Mouse (Mus musculus): Measurements from ENCODE around the gene Pus3. TPM values are rescaled to one million over a fixed set of nuclear protein-coding genes. Genes with fewer than 3 reads are reported as not detected.
A peak's percentile ranks its signal among the peaks of the same experiment; 100 is the strongest.

Pus3 gene
- polyA plus RNA-seq, 1 experiment from 2014 or later: 14.4 TPM

- no peaks in the 10 kb centered on the region for H3K27me3 ChIP-seq (ENCODE audit: control insufficient read depth, insufficient read depth, low read length)
- 31% methylated on average over 5 of the region's 5 CpGs for WGBS
- peaks cover 63% of the 10 kb centered on the region for H3K36me3 ChIP-seq (ENCODE audit: control insufficient read depth, insufficient read depth, low read length)
- no peak overlapping the region; a peak in 1 of 4 replicates for H3K4me3 ChIP-seq (ENCODE audit: control insufficient read depth in 1 of 2, insufficient read depth in 1 of 2, low read depth in 1 of 2, low read length in 2 of 2)
- peak; percentile 66; the same call in 1 of the 2 replicates for ATAC-seq (ENCODE audit: insufficient number of reproducible peaks, insufficient read depth, low FRiP score, low read depth)
- H3K9me3 ChIP-seq (ENCODE audit: control insufficient read depth, low read length): no peaks in the 10 kb centered on the region
- peaks cover 0 to 25% of the 10 kb centered on the region in 2 experiments; a peak in 3 of 4 replicates for H3K4me1 ChIP-seq (ENCODE audit: control insufficient read depth in 2 of 2, insufficient read depth in 2 of 2, low read length in 2 of 2)
- H3K4me2 ChIP-seq (ENCODE audit: low read length): peak overlapping the region; percentile 43
- peak overlapping the region; percentile 45; the same call in 1 of the 2 replicates for H3K9ac ChIP-seq (ENCODE audit: low read length)
- H3K27ac ChIP-seq (replicated peaks in 1 of 2; ENCODE audit: control insufficient read depth in 1 of 2, insufficient read depth in 1 of 2, low read depth in 2 of 2, low read length in 2 of 2): peak overlapping the region; percentile 88 to 92
These were observed 6.3 kb downstream of the Pus3 start for GRCm38 (mm10) chr9:35564536-35565240.

GRCm38 (mm10) chr9:35567995-35568394 is 9.6 kb downstream of the Pus3 start:
- no peak overlapping the region for H3K4me2 ChIP-seq (ENCODE audit: low read length)
- WGBS: 81% methylated on average over 3 of the region's 3 CpGs
- H3K27ac ChIP-seq (replicated peaks in 1 of 2; ENCODE audit: control insufficient read depth in 1 of 2, insufficient read depth in 1 of 2, low read depth in 2 of 2, low read length in 2 of 2): no peak overlapping the region
- H3K36me3 ChIP-seq (ENCODE audit: control insufficient read depth, insufficient read depth, low read length): peaks cover 42% of the 10 kb centered on the region
- ATAC-seq (ENCODE audit: insufficient number of reproducible peaks, insufficient read depth, low FRiP score, low read depth): no peak
- no peak overlapping the region for H3K4me3 ChIP-seq (ENCODE audit: control insufficient read depth in 1 of 2, insufficient read depth in 1 of 2, low read depth in 1 of 2, low read length in 2 of 2)
- H3K9ac ChIP-seq (ENCODE audit: low read length): no peak overlapping the region
- H3K4me1 ChIP-seq (ENCODE audit: control insufficient read depth in 2 of 2, insufficient read depth in 2 of 2, low read length in 2 of 2): peaks cover 0 to 19% of the 10 kb centered on the region in 2 experiments; a peak in 2 of 4 replicates
- no peaks in the 10 kb centered on the region for H3K9me3 ChIP-seq (ENCODE audit: control insufficient read depth, low read length)
- H3K27me3 ChIP-seq (ENCODE audit: control insufficient read depth, insufficient read depth, low read length): no peaks in the 10 kb centered on the region

GRCm38 (mm10) chr9:35569571-35570534 is 11.5 kb downstream of the Pus3 start, which contains the start of the genes Pate2 and Hyls1:
Gene Pate2, plus strand, starts transcription at chr9:35570284.
Gene Hyls1, minus strand, starts transcription at chr9:35570398.
- Histone ChIP-seq H3K4me2 (ENCODE audit: low read length) (peak within 1 kb of the TSS; percentile 82), H3K36me3 (ENCODE audit: control insufficient read depth, insufficient read depth, low read length) (peaks cover 35% of the 10 kb centered on the region), H3K4me3 (ENCODE audit: control insufficient read depth in 1 of 2, insufficient read depth in 1 of 2, low read depth in 1 of 2, low read length in 2 of 2) (peak within 1 kb of the TSS; percentile 67 to 95), H3K27ac (replicated peaks in 1 of 2; ENCODE audit: control insufficient read depth in 1 of 2, insufficient read depth in 1 of 2, low read depth in 2 of 2, low read length in 2 of 2) (peak within 1 kb of the TSS; percentile 92 to 96), H3K27me3 (ENCODE audit: control insufficient read depth, insufficient read depth, low read length) (peaks cover 11% of the 10 kb centered on the region), H3K9me3 (ENCODE audit: control insufficient read depth, low read length) (no peaks in the 10 kb centered on the region), H3K9ac (ENCODE audit: low read length) (peak within 1 kb of the TSS; percentile 81), H3K4me1 (ENCODE audit: control insufficient read depth in 2 of 2, insufficient read depth in 2 of 2, low read length in 2 of 2) (peaks cover 4 to 19% of the 10 kb centered on the region in 2 experiments; a peak in 3 of 4 replicates)
- ATAC-seq (ENCODE audit: insufficient number of reproducible peaks, insufficient read depth, low FRiP score, low read depth): peak; percentile 95
- under 1% methylated on average over 86 of the region's 86 CpGs for WGBS

- WGBS: 10% methylated on average over 5 of the region's 5 CpGs
- peak overlapping the region in 1 of 2 experiments; percentile 92; a peak in 1 of 4 replicates for H3K27ac ChIP-seq (replicated peaks in 1 of 2; ENCODE audit: control insufficient read depth in 1 of 2, insufficient read depth in 1 of 2, low read depth in 2 of 2, low read length in 2 of 2)
- peaks cover 4 to 12% of the 10 kb centered on the region in 2 experiments; a peak in 2 of 4 replicates for H3K4me1 ChIP-seq (ENCODE audit: control insufficient read depth in 2 of 2, insufficient read depth in 2 of 2, low read length in 2 of 2)
These were observed 12.3 kb downstream of the Pus3 start for GRCm38 (mm10) chr9:35570663-35571062.

GRCm38 (mm10) chr9:35574416-35574815 is 16.0 kb downstream of the Pus3 start:
- Histone ChIP-seq H3K4me2 (ENCODE audit: low read length) (peak overlapping the region; percentile 68), H3K4me3 (ENCODE audit: control insufficient read depth in 1 of 2, insufficient read depth in 1 of 2, low read depth in 1 of 2, low read length in 2 of 2) (peak overlapping the region; percentile 32 to 38), H3K9ac (ENCODE audit: low read length) (peak overlapping the region; percentile 39; the same call in 1 of the 2 replicates), H3K27me3 (ENCODE audit: control insufficient read depth, insufficient read depth, low read length) (peaks cover 11% of the 10 kb centered on the region), H3K36me3 (ENCODE audit: control insufficient read depth, insufficient read depth, low read length) (no peaks in the 10 kb centered on the region), H3K27ac (replicated peaks in 1 of 2; ENCODE audit: control insufficient read depth in 1 of 2, insufficient read depth in 1 of 2, low read depth in 2 of 2, low read length in 2 of 2) (no peak overlapping the region), H3K9me3 (ENCODE audit: control insufficient read depth, low read length) (no peaks in the 10 kb centered on the region), H3K4me1 (ENCODE audit: control insufficient read depth in 2 of 2, insufficient read depth in 2 of 2, low read length in 2 of 2) (peaks cover 0 to 4% of the 10 kb centered on the region in 2 experiments; a peak in 1 of 4 replicates)
- WGBS: 3% methylated on average over 32 of the region's 32 CpGs
- no peak for ATAC-seq (ENCODE audit: insufficient number of reproducible peaks, insufficient read depth, low FRiP score, low read depth)

More at GRCm38 (mm10) chr9:35570663-35571062, 12.3 kb downstream of the Pus3 start:
- Histone ChIP-seq H3K9ac (ENCODE audit: low read length) (peak overlapping the region; percentile 81), H3K27me3 (ENCODE audit: control insufficient read depth, insufficient read depth, low read length) (peaks cover 11% of the 10 kb centered on the region), H3K4me3 (ENCODE audit: control insufficient read depth in 1 of 2, insufficient read depth in 1 of 2, low read depth in 1 of 2, low read length in 2 of 2) (peak overlapping the region; percentile 67 to 95; a peak in 3 of 4 replicates), H3K9me3 (ENCODE audit: control insufficient read depth, low read length) (no peaks in the 10 kb centered on the region), H3K4me2 (ENCODE audit: low read length) (peak overlapping the region; percentile 82), H3K36me3 (ENCODE audit: control insufficient read depth, insufficient read depth, low read length) (peaks cover 28% of the 10 kb centered on the region)
- ATAC-seq (ENCODE audit: insufficient number of reproducible peaks, insufficient read depth, low FRiP score, low read depth): no peak

- no peak overlapping the region for H3K4me3 ChIP-seq (ENCODE audit: control insufficient read depth in 1 of 2, insufficient read depth in 1 of 2, low read depth in 1 of 2, low read length in 2 of 2)
- no peak overlapping the region for H3K9ac ChIP-seq (ENCODE audit: low read length)
- no peaks in the 10 kb centered on the region for H3K36me3 ChIP-seq (ENCODE audit: control insufficient read depth, insufficient read depth, low read length)
- no peaks in the 10 kb centered on the region for H3K4me1 ChIP-seq (ENCODE audit: control insufficient read depth in 2 of 2, insufficient read depth in 2 of 2, low read length in 2 of 2)
- 27% methylated on average over 1 of the region's 1 CpGs for WGBS
- no peak overlapping the region for H3K4me2 ChIP-seq (ENCODE audit: low read length)
- no peak for ATAC-seq (ENCODE audit: insufficient number of reproducible peaks, insufficient read depth, low FRiP score, low read depth)
- H3K9me3 ChIP-seq (ENCODE audit: control insufficient read depth, low read length): no peaks in the 10 kb centered on the region
- no peaks in the 10 kb centered on the region for H3K27me3 ChIP-seq (ENCODE audit: control insufficient read depth, insufficient read depth, low read length)
- H3K27ac ChIP-seq (replicated peaks in 1 of 2; ENCODE audit: control insufficient read depth in 1 of 2, insufficient read depth in 1 of 2, low read depth in 2 of 2, low read length in 2 of 2): no peak overlapping the region
These were observed 29.3 kb downstream of the Pus3 start for GRCm38 (mm10) chr9:35587674-35588073.

- H3K4me2 ChIP-seq (ENCODE audit: low read length): no peak overlapping the region
- H3K9ac ChIP-seq (ENCODE audit: low read length): no peak overlapping the region
- H3K27me3 ChIP-seq (ENCODE audit: control insufficient read depth, insufficient read depth, low read length): no peaks in the 10 kb centered on the region
- H3K9me3 ChIP-seq (ENCODE audit: control insufficient read depth, low read length): no peaks in the 10 kb centered on the region
- H3K27ac ChIP-seq (replicated peaks in 1 of 2; ENCODE audit: control insufficient read depth in 1 of 2, insufficient read depth in 1 of 2, low read depth in 2 of 2, low read length in 2 of 2): no peak overlapping the region
- no peaks in the 10 kb centered on the region for H3K36me3 ChIP-seq (ENCODE audit: control insufficient read depth, insufficient read depth, low read length)
- WGBS: 15% methylated on average over 2 of the region's 2 CpGs
- H3K4me1 ChIP-seq (ENCODE audit: control insufficient read depth in 2 of 2, insufficient read depth in 2 of 2, low read length in 2 of 2): no peaks in the 10 kb centered on the region
- H3K4me3 ChIP-seq (ENCODE audit: control insufficient read depth in 1 of 2, insufficient read depth in 1 of 2, low read depth in 1 of 2, low read length in 2 of 2): no peak overlapping the region
- ATAC-seq (ENCODE audit: insufficient number of reproducible peaks, insufficient read depth, low FRiP score, low read depth): no peak
These were observed 34.5 kb downstream of the Pus3 start for GRCm38 (mm10) chr9:35592903-35593302.
